Mouse (Mus musculus): ENCODE measurements around the gene Mif4gd. TPM values are rescaled to one million over a fixed set of nuclear protein-coding genes. Genes with fewer than 3 reads are reported as not detected.

Gene Mif4gd
- total and polyA plus RNA-seq, 3 experiments, result 143 to 177 (median 174) TPM

DNA sequence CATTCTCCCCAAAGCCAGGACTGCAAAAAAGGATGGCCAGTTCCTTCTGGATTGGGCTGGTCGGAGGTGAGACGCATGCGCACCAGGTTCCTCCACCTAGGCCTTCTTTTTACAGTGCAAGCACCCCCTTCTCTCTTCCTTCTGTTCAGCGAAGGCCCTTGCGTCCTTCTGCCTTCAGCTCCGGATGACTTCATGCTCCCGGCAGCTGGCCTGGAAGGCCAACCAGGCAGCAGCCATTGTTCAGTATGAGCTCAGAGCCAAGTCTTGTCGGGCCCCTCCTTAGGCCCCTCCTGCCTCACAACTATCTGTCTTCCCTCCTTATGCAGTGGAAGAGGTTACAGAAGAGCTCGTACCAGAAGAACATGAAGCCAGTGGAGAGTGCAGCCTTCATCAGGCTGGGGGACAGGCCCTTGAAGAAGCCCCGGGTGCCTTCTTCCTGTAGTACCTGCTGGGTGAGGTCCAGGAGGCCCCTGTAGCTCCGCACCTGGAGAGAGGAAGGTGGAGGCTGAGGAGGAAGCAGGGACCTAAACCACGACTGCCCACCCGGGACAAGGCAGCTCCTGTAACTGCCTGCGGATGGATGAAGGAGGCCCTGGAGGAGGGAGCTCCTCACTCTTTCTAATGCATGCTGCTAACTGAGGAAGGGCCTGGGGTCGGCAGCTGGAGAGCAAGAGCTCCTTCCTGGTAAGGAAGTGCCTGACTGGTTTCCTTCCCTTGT is 2.5 kb upstream of the Mif4gd start:
- Histone ChIP-seq H3K9me3 (replicated peaks; ENCODE audit: low read length) (no peaks in the 10 kb centered on the region), H3K79me2 (replicated peaks; ENCODE audit: control insufficient read depth, extremely low read depth, insufficient read depth, poor library complexity, severe bottlenecking) (peaks cover 42% of the 10 kb centered on the region), H3K4me2 (ENCODE audit: insufficient read depth, low read depth, poor library complexity, severe bottlenecking) (no peak overlapping the region), H3K9ac (ENCODE audit: insufficient read depth, low read depth) (no peak overlapping the region), H3K27ac (ENCODE audit: insufficient read depth, low read depth) (peak overlapping the region; percentile 97), H3K36me3 (replicated peaks in 1 of 2; ENCODE audit: control insufficient read depth in 1 of 2, insufficient read depth in 1 of 2, low read length in 1 of 2) (peaks cover 69 to 81% of the 10 kb centered on the region in 2 experiments), H3K27me3 (replicated peaks) (no peaks in the 10 kb centered on the region), H3K4me3 (replicated peaks in 1 of 3; ENCODE audit: low read depth in 2 of 3, low read length in 2 of 3, poor library complexity in 1 of 3) (no peak overlapping the region), H3K4me1 (ENCODE audit: control insufficient read depth in 1 of 2, insufficient read depth in 2 of 2) (peaks cover 20 to 82% of the 10 kb centered on the region in 2 experiments)
- dilution Hi-C loops (cut with MboI; ENCODE audit: extremely low pct_ligation_motif_present, extremely low pct_unique_long_range_greater_than_20kb, low sequenced_read_pairs) (no loop called here), in situ Hi-C loops (cut with MboI; ENCODE audit: low pct_ligation_motif_present, low pct_unique_long_range_greater_than_20kb, low sequenced_read_pairs) (loop anchor here (25.0 kb wide), 1 partner anchor 397 kb away; the partner anchor contains the start of gene Galk1)
- DNase-seq (ENCODE audit: extremely low read depth), result no peak
- no peak for TF ChIP-seq PAX5 (IDR thresholded peaks at IDR 0.05; ENCODE audit: low read length)

DNA sequence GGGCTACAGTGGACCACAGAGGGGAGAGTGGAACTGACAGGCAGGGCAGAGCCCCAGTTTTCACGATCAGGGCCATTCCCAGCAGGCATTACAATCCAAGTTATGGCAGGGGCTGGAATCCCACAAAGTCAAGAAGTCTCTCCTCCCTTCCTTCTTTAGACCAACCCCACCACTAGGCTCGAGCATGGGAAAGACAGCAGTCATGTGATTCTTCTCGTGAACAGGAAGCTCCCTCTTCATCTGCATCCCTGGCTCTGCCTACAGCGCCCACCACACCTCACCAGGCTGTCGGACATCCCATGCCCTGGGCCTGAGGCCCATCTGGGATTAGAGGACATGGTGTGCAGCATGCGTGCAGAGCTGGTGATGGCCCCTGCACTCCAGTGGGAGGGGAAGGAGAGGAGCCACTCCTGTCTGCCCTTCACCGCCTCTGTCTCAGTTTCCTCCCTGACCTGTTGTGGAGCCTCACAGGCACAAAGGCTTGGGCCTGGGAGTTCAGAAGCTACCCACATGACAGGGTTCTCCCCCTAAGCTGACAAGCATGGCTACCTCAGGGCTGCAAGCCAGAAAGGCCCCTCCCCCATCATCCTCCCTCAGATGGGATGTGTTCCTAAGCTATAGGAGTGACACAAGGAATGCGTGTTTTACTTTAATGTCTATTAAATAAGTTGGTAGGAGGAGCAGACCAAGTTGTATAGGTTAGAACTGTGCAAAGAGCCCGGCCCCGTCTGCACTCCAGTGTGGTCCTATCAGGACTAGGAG is 1.8 kb upstream of the Mif4gd start:
- H3K4me3 ChIP-seq (replicated peaks in 1 of 3; ENCODE audit: low read depth in 2 of 3, low read length in 2 of 3, poor library complexity in 1 of 3), result no peak overlapping the region
- peak overlapping the region; percentile 97 for H3K27ac ChIP-seq (ENCODE audit: insufficient read depth, low read depth)

More for the DNA sequence above, 1.8 kb upstream of the Mif4gd start:
- TF ChIP-seq NRF1 (IDR thresholded peaks at IDR 0.05; ENCODE audit: low read depth, low read length) (no peak), KAT2A (IDR thresholded peaks at IDR 0.05; ENCODE audit: insufficient replicate concordance, low read length) (no peak), USF2 (conservative IDR thresholded peaks at IDR 0.05; ENCODE audit: low read depth, low read length) (peak; percentile 26; the same call in 1 of the 2 replicates), MAZ (IDR thresholded peaks at IDR 0.05; ENCODE audit: low read depth, low read length) (no peak), NELFE (IDR thresholded peaks at IDR 0.05; ENCODE audit: low read depth, low read length) (no peak), SIN3A (IDR thresholded peaks at IDR 0.05; ENCODE audit: low read length) (no peak), ZMIZ1 (IDR thresholded peaks at IDR 0.05; ENCODE audit: low read depth, low read length) (no peak), CHD1 (IDR thresholded peaks at IDR 0.05; ENCODE audit: low read depth, low read length) (no peak), RCOR1 (conservative IDR thresholded peaks at IDR 0.05; ENCODE audit: low read depth, low read length) (no peak), PAX5 (IDR thresholded peaks at IDR 0.05; ENCODE audit: low read length) (no peak), BHLHE40 (IDR thresholded peaks at IDR 0.05; ENCODE audit: low read depth, low read length) (0 out of 2 replicates have a peak, but pooled peaks have one; percentile 16), MAX (IDR thresholded peaks at IDR 0.05; ENCODE audit: low read length) (no peak), POLR2AphosphoS2 (IDR thresholded peaks at IDR 0.05; ENCODE audit: low read depth, low read length) (no peak), ZNF384 (IDR thresholded peaks at IDR 0.05; ENCODE audit: low read depth, low read length) (no peak), ZKSCAN1 (IDR thresholded peaks at IDR 0.05; ENCODE audit: borderline replicate concordance, low read depth, low read length) (no peak), ZC3H11A (IDR thresholded peaks at IDR 0.05; ENCODE audit: low read depth, low read length) (no peak), IRF4 (IDR thresholded peaks at IDR 0.05; ENCODE audit: low read depth, low read length) (no peak), TBP (conservative IDR thresholded peaks at IDR 0.05; ENCODE audit: low read depth, low read length) (no peak), SMC3 (IDR thresholded peaks at IDR 0.05; ENCODE audit: low read depth, low read length) (no peak), USF1 (IDR thresholded peaks at IDR 0.05; ENCODE audit: low read depth, low read length) (no peak; the same call in 1 of the 2 replicates), CHD2 (IDR thresholded peaks at IDR 0.05; ENCODE audit: low read length) (no peak), ELF1 (IDR thresholded peaks at IDR 0.05; ENCODE audit: low read depth, low read length) (no peak), TCF12 (IDR thresholded peaks at IDR 0.05; ENCODE audit: low read depth, low read length) (no peak), JUN (IDR thresholded peaks at IDR 0.05; ENCODE audit: insufficient read depth, low read depth, low read length) (no peak), POLR2A (IDR thresholded peaks at IDR 0.05; ENCODE audit: low read depth, low read length) (peak; percentile 37; the same call in 1 of the 2 replicates), RAD21 (IDR thresholded peaks at IDR 0.05; ENCODE audit: low read depth, low read length) (no peak)
- H3K27me3 ChIP-seq (replicated peaks), result no peaks in the 10 kb centered on the region
- H3K4me1 ChIP-seq (ENCODE audit: control insufficient read depth in 1 of 2, insufficient read depth in 2 of 2), result peaks cover 20 to 82% of the 10 kb centered on the region in 2 experiments
- DNase-seq (ENCODE audit: extremely low read depth), result no peak
- H3K4me2 ChIP-seq (ENCODE audit: insufficient read depth, low read depth, poor library complexity, severe bottlenecking), result no peak overlapping the region
- no peaks in the 10 kb centered on the region for H3K9me3 ChIP-seq (replicated peaks; ENCODE audit: low read length)
- dilution Hi-C loops (cut with MboI; ENCODE audit: extremely low pct_ligation_motif_present, extremely low pct_unique_long_range_greater_than_20kb, low sequenced_read_pairs), result no loop called here
- H3K36me3 ChIP-seq (replicated peaks in 1 of 2; ENCODE audit: control insufficient read depth in 1 of 2, insufficient read depth in 1 of 2, low read length in 1 of 2), result peaks cover 69 to 81% of the 10 kb centered on the region in 2 experiments
- peaks cover 43% of the 10 kb centered on the region for H3K79me2 ChIP-seq (replicated peaks; ENCODE audit: control insufficient read depth, extremely low read depth, insufficient read depth, poor library complexity, severe bottlenecking)
- no peak overlapping the region for H3K9ac ChIP-seq (ENCODE audit: insufficient read depth, low read depth)
- in situ Hi-C loops (cut with MboI; ENCODE audit: low pct_ligation_motif_present, low pct_unique_long_range_greater_than_20kb, low sequenced_read_pairs), result loop anchor here (25.0 kb wide), 1 partner anchor 398 kb away; the partner anchor contains the start of gene Galk1

Data from CH12.LX (cell line).